Mouse (Mus musculus): ENCODE measurements at regions not wholly inside any gene's neighbourhood (a gene's known extent, or its start where the extent isn't known, plus 50 kb on each side); places are given as distances from the start of the nearest gene placed in this dataset.

DNA sequence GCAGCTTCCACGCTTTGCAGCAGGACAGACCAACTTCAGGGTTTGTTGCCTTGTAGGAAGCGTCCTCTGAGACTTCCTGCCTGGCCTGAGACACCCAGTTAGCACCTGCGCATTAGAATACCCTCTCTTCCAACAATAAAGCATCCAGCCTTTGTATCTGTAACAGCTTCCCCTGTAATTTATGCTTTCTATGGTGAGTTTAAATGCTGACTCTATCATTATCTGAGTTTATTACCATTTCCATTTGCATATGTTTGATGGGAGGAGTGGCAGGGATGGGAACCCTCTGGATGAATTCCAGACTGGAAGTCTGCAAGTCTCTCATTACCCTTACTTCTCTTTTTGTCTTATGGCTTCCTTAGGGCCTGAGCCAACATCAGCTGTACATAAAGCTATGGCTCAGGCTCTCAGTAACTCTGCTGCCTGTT is 415.8 kb downstream of the Brinp2 start:
- no peak for DNase-seq (ENCODE audit: low read depth, low spot score)

GRCm38 (mm10) chr1:157957506-157957905 is 398.6 kb downstream of the Brinp2 start:
- DNase-seq (ENCODE audit: low read depth, low spot score), result no peak

DNA sequence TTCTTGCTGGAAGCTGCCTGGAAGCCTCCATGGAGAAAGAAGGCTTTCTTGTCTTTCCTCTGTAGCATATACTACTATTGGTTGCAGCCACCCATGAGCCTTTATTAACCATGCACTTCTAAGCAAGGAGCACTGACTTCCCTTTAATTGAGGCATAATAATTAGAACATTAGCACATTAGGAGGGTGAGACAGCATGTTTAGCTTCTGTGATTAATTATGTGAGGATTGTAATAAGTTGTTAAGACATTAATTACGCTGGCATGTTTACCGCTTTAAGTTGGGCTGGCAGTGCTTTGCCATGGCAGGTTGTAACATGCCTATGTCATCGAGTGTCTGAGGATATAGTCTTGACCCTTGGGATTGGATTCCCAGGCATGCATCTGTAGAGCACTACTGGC is 391.7 kb downstream of the Brinp2 start:
- no peak for DNase-seq (ENCODE audit: low read depth, low spot score)

DNA sequence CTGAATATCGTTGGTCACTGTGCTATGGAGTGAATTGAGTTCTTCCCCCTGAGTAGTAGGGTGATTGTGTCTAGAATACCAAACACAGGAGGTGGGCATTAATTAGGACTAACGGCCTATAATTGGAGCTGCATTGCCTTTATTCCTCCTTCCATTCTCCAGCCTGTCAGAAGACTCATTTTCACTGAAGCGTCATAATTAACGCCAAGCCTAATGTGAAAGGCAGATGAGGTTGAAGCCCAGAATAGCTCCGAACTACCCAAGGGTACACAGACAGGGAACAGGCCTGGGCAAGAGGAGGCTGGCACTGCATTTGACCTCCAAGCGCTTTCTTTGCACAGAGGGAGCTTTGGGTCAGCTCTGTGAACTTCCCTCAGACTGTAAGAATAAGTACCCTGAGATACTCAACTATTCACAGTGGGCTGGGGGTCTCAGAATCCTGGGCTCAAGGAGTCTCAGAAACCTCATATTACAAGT is 386.5 kb downstream of the Brinp2 start:
- no peak for DNase-seq (ENCODE audit: low read depth, low spot score)

DNA sequence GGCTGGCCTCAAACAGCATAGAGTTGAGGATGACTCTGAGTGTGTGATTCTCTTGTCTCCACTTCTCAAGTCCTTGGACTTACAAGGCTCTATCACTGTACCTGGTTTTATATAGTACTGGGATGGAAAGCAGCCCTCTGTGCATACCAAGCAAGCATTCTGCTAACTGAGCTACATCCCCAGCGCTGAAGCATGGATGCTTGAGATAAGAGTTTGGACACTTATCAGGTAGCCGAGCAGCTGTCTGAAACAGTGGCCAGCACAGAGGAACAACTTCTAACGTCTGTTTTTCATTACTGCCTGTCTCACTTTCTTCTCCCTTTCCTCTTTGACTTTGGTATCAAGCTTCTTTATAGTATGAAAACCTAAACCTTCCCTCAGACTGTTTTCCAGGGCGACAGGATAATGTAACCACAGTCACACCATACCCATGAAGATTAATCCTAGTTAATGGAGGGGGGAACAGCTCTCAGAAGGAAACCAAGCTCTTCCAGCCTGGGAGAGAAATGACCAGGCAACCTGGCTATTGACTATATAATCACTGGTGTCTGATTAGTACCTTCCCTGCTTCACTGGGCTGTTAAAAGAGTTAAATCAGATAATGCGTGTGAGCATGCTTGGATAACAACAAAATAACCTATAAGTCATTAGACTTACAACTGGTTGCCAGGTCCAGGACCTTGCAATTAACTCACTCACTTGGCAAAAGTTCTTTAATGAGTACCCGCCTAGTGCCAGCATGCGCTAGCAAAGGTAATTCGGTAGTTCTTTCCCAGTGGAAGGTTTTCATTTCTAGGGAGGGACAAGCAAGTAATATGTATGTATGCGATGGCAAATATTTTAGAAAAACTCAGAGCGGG is 382.5 kb downstream of the Brinp2 start:
- no peak for DNase-seq (ENCODE audit: low read depth, low spot score)

GRCm38 (mm10) chr1:157974656-157975055 is 381.5 kb downstream of the Brinp2 start:
- DNase-seq (ENCODE audit: low read depth, low spot score), result no peak

DNA sequence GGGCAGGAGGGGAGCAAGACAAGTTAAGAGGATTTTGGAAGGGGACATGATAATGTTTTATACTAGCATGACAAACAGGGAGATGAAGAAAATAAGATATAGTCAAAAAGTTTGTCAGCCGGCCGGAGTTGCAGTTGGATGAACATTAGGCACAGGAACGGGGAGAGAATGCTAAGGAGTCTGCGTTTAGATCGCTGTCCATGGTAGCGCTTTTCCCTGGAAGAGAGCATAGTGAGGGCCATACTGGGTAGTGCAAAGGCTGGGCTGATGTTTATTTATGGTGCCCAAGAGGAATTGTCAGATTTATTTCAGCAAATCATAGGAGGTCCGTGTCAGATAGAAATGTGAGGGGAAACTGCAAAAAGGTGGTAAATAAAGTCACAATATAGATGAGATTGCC is 337.0 kb downstream of the Brinp2 start:
- DNase-seq (ENCODE audit: low read depth, low spot score), result no peak

- DNase-seq (ENCODE audit: low read depth, low spot score), result no peak
Observed at GRCm38 (mm10) chr1:158039756-158040155, 316.4 kb downstream of the Brinp2 start.

DNA sequence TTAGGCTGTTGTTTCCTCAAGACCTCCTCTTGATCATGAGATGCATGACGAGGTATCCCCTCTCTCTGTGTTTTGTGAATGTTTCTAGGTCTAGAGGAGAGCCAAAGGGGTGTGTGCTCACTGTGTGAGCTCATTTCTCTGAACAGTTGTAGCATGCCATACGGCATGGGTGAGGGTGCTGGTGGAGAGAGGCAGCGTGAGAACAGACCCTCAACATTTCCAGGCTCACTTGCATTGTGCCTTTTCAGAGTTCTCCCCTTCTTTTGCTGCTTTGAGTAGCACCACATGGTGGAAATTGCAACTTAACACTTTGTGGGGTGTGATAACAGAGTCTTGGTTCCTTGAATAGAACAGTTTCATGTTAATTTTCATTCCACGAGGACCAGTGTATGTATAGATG is 315.8 kb downstream of the Brinp2 start:
- DNase-seq (ENCODE audit: low read depth, low spot score), result no peak

DNA sequence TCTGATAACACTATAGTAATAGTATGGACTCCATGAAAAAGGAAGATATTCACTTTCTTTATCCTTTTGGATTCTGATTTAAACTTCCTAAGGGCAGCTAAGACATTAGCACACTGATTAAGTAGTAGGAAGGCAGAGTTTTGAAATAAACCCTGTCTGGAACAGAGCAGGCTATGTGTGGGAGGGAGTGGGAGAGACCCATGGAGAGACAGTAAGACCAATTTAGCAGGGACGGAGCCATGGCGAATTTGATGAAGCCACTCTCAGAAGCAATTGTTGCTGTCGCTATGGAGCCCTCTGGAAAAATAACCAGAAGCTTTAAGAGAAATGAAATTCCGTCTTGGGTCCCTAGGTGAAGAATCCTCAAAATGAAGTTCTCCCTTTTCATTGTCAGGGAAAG is 303.5 kb downstream of the Brinp2 start:
- no peak for DNase-seq (ENCODE audit: low read depth, low spot score)

DNA sequence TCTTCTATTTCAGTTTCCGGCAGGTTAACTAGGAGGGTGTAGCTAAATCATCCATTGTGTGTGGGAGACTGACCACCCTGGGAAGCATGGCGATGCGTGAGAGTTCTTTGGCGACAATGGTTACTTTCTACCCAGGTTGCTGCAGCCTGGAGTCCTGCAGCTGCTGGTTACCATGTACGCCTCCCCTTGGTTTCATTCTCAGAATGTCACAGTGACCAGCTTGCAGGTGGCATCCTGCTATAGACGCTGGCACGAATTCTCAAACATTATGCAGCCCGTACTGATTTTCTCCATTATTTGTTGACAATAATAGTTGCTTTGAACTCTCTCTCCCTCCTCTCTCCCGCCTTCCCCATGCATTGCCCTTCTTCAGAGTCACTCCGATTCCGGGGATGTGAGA is 301.2 kb downstream of the Brinp2 start:
- DNase-seq (ENCODE audit: low read depth, low spot score), result no peak

DNA sequence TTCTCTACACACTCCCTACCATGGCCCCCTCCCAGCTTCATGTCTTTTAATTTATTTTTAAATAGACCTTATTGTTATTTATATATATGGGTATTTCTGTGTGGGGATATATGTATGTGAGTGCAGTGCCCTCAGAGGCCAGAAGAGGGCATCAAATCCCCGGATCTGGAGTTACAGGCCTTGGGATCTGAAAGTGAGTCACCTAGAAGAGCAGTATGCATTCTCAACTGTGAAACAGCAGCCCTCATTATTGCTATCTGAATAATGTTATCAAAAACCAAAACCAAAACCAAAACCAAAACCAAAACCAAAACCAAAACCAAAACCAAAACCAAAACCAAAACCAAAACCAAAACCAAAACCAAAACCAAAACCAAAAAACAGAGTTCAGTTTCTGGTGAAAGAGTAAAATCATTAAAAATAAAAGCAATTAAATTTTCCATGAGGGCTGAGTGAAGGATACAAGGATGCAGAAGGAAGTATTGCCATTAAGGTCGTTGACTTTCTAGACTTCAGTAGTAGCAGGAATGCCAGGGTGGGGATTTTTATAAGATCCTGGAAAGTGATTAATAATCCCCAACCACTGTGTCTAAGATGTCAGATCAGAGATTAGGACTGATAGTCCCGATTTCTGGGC is 299.0 kb downstream of the Brinp2 start:
- DNase-seq (ENCODE audit: low read depth, low spot score), result no peak

GRCm38 (mm10) chr1:158057789-158058188 is 298.3 kb downstream of the Brinp2 start:
- no peak for DNase-seq (ENCODE audit: low read depth, low spot score)

GRCm38 (mm10) chr1:158061995-158062394 is 294.1 kb downstream of the Brinp2 start:
- no peak for DNase-seq (ENCODE audit: low read depth, low spot score)

GRCm38 (mm10) chr1:158082181-158082580 is 273.9 kb downstream of the Brinp2 start:
- no peak for DNase-seq (ENCODE audit: low read depth, low spot score)

- no peak for DNase-seq (ENCODE audit: low read depth, low spot score)
Observed at GRCm38 (mm10) chr1:158085856-158086255, 270.3 kb downstream of the Brinp2 start.

- DNase-seq (ENCODE audit: low read depth, low spot score), result no peak
Observed at GRCm38 (mm10) chr1:158097500-158097899, 258.6 kb downstream of the Brinp2 start.

GRCm38 (mm10) chr1:158119708-158120107 is 236.4 kb downstream of the Brinp2 start:
- no peak for DNase-seq (ENCODE audit: low read depth, low spot score)

- DNase-seq (ENCODE audit: low read depth, low spot score), result no peak
Observed at GRCm38 (mm10) chr1:158124902-158125301, 231.2 kb downstream of the Brinp2 start.

GRCm38 (mm10) chr1:158126272-158126671 is 229.9 kb downstream of the Brinp2 start:
- no peak for DNase-seq (ENCODE audit: low read depth, low spot score)

- no peak for DNase-seq (ENCODE audit: low read depth, low spot score)
Observed at GRCm38 (mm10) chr1:158129243-158129770, 226.8 kb downstream of the Brinp2 start.

- peak; percentile 37 for DNase-seq (ENCODE audit: low read depth, low spot score)
Observed at GRCm38 (mm10) chr1:158147525-158147924, 208.6 kb downstream of the Brinp2 start.

GRCm38 (mm10) chr1:158148035-158148434 is 208.1 kb downstream of the Brinp2 start:
- DNase-seq (ENCODE audit: low read depth, low spot score), result no peak
